Mouse (Mus musculus): Measurements from ENCODE around the gene Gnas.

Gnas gene

GRCm38 (mm10) chr2:174366571-174366970 lies 82.5 kb downstream of the Gnas start:
- no peak for DNase-seq (ENCODE audit: low spot score)

GRCm38 (mm10) chr2:174381021-174381420 lies 96.9 kb downstream of the Gnas start:
- no peak for DNase-seq (ENCODE audit: low spot score)

- DNase-seq (ENCODE audit: low spot score): no peak
Observed at GRCm38 (mm10) chr2:174391936-174392335, 107.8 kb downstream of the Gnas start.

- no peak for DNase-seq (ENCODE audit: low spot score)
Observed at GRCm38 (mm10) chr2:174392554-174392953, 108.4 kb downstream of the Gnas start.

GRCm38 (mm10) chr2:174393383-174393782 lies 109.3 kb downstream of the Gnas start:
- DNase-seq (ENCODE audit: low spot score): no peak
